Mouse (Mus musculus): ENCODE measurements around the gene Elp4. TPM values are rescaled to one million over a fixed set of nuclear protein-coding genes. Genes with fewer than 3 reads are reported as not detected.

Gene Elp4
- total RNA-seq, 1 experiment, result 15.6 TPM

DNA sequence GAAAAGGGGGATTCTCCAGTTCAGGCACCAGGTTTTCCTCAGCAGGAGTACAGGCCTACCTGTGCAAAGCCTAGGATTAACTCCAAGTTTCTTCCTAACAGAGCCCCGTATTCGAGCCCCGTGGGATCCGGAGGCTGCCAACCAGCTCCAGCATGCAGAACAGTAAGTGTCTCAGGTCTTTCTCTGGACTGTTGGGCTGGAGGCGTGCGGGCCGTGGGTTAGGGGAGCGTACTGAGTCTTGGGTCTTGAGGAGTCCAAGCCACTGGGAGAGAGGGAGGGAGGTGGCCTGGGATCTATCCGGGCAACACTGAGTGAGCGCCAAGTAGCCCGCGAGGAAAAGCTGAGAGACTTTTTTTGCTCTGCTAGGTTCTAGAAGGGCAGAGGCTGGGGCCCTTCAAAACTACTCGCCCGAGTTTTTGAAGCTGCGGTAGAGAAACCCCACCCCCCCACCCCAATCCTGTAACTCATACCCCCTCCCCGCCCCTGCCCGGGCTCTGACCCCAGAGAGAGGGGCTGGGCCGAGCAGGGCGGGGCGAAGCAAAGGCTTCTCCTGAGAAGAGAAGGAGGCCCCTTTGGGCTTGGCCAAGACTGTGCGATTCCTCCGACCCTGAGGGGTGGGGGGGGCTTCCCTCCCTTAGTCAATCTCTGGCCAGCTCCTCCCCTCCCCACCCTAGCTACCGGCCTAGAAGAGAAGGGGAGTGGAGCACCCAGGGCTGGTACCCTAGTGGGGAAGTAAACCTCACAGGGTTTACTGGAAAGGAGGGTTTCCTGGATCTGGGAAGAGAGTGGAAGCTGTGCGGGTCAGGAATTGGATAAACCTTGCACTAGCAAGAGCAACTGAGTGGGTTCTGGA is 224.0 kb downstream of the Elp4 start:
- H3K9ac ChIP-seq (ENCODE audit: insufficient read depth, low read depth, low read length, poor library complexity, severe bottlenecking), result no peak overlapping the region
- TF ChIP-seq CHD2 (IDR thresholded peaks at IDR 0.05; ENCODE audit: low read depth, low read length), result no peak
- TF ChIP-seq ZNF384 (IDR thresholded peaks at IDR 0.05; ENCODE audit: low read depth, low read length), result no peak
- TF ChIP-seq HCFC1 (IDR thresholded peaks at IDR 0.05; ENCODE audit: borderline replicate concordance, insufficient read depth, low read length), result no peak
- no peak for TF ChIP-seq ZC3H11A (IDR thresholded peaks at IDR 0.05; ENCODE audit: borderline replicate concordance, low read depth, low read length)
- TF ChIP-seq MAFK (IDR thresholded peaks at IDR 0.05; ENCODE audit: insufficient read depth, low read depth, low read length), result no peak
- H3K36me3 ChIP-seq (ENCODE audit: control insufficient read depth, insufficient read depth, low read length, poor library complexity, severe bottlenecking), result no peaks in the 10 kb centered on the region
- in situ Hi-C loops (cut with MboI; ENCODE audit: low sequenced_read_pairs in 2 of 2, unreplicated experiment in 2 of 2), result no loop called here
- H3K27ac ChIP-seq (ENCODE audit: insufficient read depth, low read depth, low read length, poor library complexity, severe bottlenecking), result no peak overlapping the region
- no peaks in the 10 kb centered on the region for H3K9me3 ChIP-seq (ENCODE audit: control insufficient read depth, insufficient read depth, low read depth, low read length)
- no peak for DNase-seq (ENCODE audit: low read depth, low spot score)
- H3K4me1 ChIP-seq (ENCODE audit: control insufficient read depth in 2 of 2, insufficient read depth in 2 of 2, low read length in 2 of 2, poor library complexity in 1 of 2), result peaks cover 6 to 17% of the 10 kb centered on the region in 2 experiments; a peak in 2 of 4 replicates
- peak overlapping the region in 1 of 2 experiments; percentile 34; a peak in 2 of 4 replicates for H3K4me3 ChIP-seq (ENCODE audit: insufficient read depth in 1 of 2, low read depth in 1 of 2, low read length in 2 of 2, poor library complexity in 1 of 2, severe bottlenecking in 1 of 2)

DNA sequence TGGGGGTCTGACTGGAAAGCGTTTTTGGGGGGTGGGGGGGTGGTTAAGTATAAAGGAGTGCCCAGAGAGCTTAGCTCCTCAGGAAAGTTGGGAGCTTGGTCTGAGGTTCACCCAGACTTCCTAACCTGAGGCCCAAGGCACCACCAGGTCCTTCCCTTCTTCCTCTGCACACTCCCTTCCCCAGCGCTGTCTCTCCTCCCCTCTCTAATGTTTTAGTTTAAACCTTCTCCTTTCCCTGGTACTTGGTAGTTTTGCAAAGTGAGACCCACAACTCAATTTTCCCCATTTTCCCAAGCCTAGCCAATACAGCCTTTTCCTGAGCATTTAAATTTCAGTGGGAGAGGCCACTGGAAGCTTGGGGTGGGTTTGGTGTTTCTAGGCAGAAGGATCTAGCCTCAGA is 225.0 kb downstream of the Elp4 start:
- Histone ChIP-seq H3K27ac (ENCODE audit: insufficient read depth, low read depth, low read length, poor library complexity, severe bottlenecking) (no peak overlapping the region), H3K9ac (ENCODE audit: insufficient read depth, low read depth, low read length, poor library complexity, severe bottlenecking) (no peak overlapping the region), H3K9me3 (ENCODE audit: control insufficient read depth, insufficient read depth, low read depth, low read length) (no peaks in the 10 kb centered on the region), H3K4me3 (ENCODE audit: insufficient read depth in 1 of 2, low read depth in 1 of 2, low read length in 2 of 2, poor library complexity in 1 of 2, severe bottlenecking in 1 of 2) (no peak overlapping the region), H3K4me1 (ENCODE audit: control insufficient read depth in 2 of 2, insufficient read depth in 2 of 2, low read length in 2 of 2, poor library complexity in 1 of 2) (peaks cover 6 to 18% of the 10 kb centered on the region in 2 experiments; a peak in 2 of 4 replicates), H3K36me3 (ENCODE audit: control insufficient read depth, insufficient read depth, low read length, poor library complexity, severe bottlenecking) (no peaks in the 10 kb centered on the region)
- no peak for TF ChIP-seq HCFC1 (IDR thresholded peaks at IDR 0.05; ENCODE audit: borderline replicate concordance, insufficient read depth, low read length)
- no peak for TF ChIP-seq MAFK (IDR thresholded peaks at IDR 0.05; ENCODE audit: insufficient read depth, low read depth, low read length)
- TF ChIP-seq ZNF384 (IDR thresholded peaks at IDR 0.05; ENCODE audit: low read depth, low read length), result no peak
- no peak for TF ChIP-seq ZC3H11A (IDR thresholded peaks at IDR 0.05; ENCODE audit: borderline replicate concordance, low read depth, low read length)
- TF ChIP-seq CHD2 (IDR thresholded peaks at IDR 0.05; ENCODE audit: low read depth, low read length), result no peak
- DNase-seq (ENCODE audit: low read depth, low spot score), result no peak
- in situ Hi-C loops (cut with MboI; ENCODE audit: low sequenced_read_pairs in 2 of 2, unreplicated experiment in 2 of 2), result no loop called here

- Histone ChIP-seq H3K4me1 (ENCODE audit: control insufficient read depth in 2 of 2, insufficient read depth in 2 of 2, low read length in 2 of 2, poor library complexity in 1 of 2) (peaks cover 3 to 18% of the 10 kb centered on the region in 2 experiments; a peak in 2 of 4 replicates), H3K27ac (ENCODE audit: insufficient read depth, low read depth, low read length, poor library complexity, severe bottlenecking) (no peak overlapping the region), H3K36me3 (ENCODE audit: control insufficient read depth, insufficient read depth, low read length, poor library complexity, severe bottlenecking) (no peaks in the 10 kb centered on the region), H3K9me3 (ENCODE audit: control insufficient read depth, insufficient read depth, low read depth, low read length) (no peaks in the 10 kb centered on the region), H3K4me3 (ENCODE audit: insufficient read depth in 1 of 2, low read depth in 1 of 2, low read length in 2 of 2, poor library complexity in 1 of 2, severe bottlenecking in 1 of 2) (no peak overlapping the region), H3K9ac (ENCODE audit: insufficient read depth, low read depth, low read length, poor library complexity, severe bottlenecking) (no peak overlapping the region)
- in situ Hi-C loops (cut with MboI; ENCODE audit: low sequenced_read_pairs in 2 of 2, unreplicated experiment in 2 of 2), result no loop called here
- TF ChIP-seq HCFC1 (IDR thresholded peaks at IDR 0.05; ENCODE audit: borderline replicate concordance, insufficient read depth, low read length) (no peak), ZC3H11A (IDR thresholded peaks at IDR 0.05; ENCODE audit: borderline replicate concordance, low read depth, low read length) (no peak), CHD2 (IDR thresholded peaks at IDR 0.05; ENCODE audit: low read depth, low read length) (no peak), ZNF384 (IDR thresholded peaks at IDR 0.05; ENCODE audit: low read depth, low read length) (no peak), MAFK (IDR thresholded peaks at IDR 0.05; ENCODE audit: insufficient read depth, low read depth, low read length) (no peak)
- DNase-seq (ENCODE audit: low read depth, low spot score), result no peak
Measured at GRCm38 (mm10) chr2:105678880-105679321, 225.5 kb downstream of the Elp4 start.

DNA sequence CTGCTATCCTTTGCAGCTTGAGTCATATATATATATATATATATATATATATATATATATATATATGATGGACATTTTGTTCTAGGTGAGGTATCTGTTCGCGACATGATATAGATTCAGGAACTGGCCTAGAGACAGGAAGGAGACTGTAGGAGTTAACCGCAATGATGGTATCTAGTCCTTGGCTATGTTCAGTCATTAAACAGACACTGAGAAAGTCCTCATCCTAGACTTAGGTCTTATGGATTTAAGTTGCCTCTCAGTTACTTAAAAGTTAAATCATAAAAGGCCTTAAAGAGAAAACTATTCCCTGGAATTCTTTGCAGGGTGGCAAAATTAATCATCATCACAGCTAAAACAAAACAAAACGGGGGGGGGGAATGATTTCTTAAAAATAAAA is 226.1 kb downstream of the Elp4 start:
- TF ChIP-seq ZC3H11A (IDR thresholded peaks at IDR 0.05; ENCODE audit: borderline replicate concordance, low read depth, low read length) (no peak), CHD2 (IDR thresholded peaks at IDR 0.05; ENCODE audit: low read depth, low read length) (no peak), ZNF384 (IDR thresholded peaks at IDR 0.05; ENCODE audit: low read depth, low read length) (no peak), HCFC1 (IDR thresholded peaks at IDR 0.05; ENCODE audit: borderline replicate concordance, insufficient read depth, low read length) (no peak), MAFK (IDR thresholded peaks at IDR 0.05; ENCODE audit: insufficient read depth, low read depth, low read length) (no peak)
- H3K4me1 ChIP-seq (ENCODE audit: control insufficient read depth in 2 of 2, insufficient read depth in 2 of 2, low read length in 2 of 2, poor library complexity in 1 of 2), result peaks cover 3 to 18% of the 10 kb centered on the region in 2 experiments; a peak in 2 of 4 replicates
- no peak overlapping the region for H3K27ac ChIP-seq (ENCODE audit: insufficient read depth, low read depth, low read length, poor library complexity, severe bottlenecking)
- H3K4me3 ChIP-seq (ENCODE audit: insufficient read depth in 1 of 2, low read depth in 1 of 2, low read length in 2 of 2, poor library complexity in 1 of 2, severe bottlenecking in 1 of 2), result no peak overlapping the region
- no peaks in the 10 kb centered on the region for H3K9me3 ChIP-seq (ENCODE audit: control insufficient read depth, insufficient read depth, low read depth, low read length)
- in situ Hi-C loops (cut with MboI; ENCODE audit: low sequenced_read_pairs in 2 of 2, unreplicated experiment in 2 of 2), result no loop called here
- DNase-seq (ENCODE audit: low read depth, low spot score), result no peak
- no peak overlapping the region for H3K9ac ChIP-seq (ENCODE audit: insufficient read depth, low read depth, low read length, poor library complexity, severe bottlenecking)
- no peaks in the 10 kb centered on the region for H3K36me3 ChIP-seq (ENCODE audit: control insufficient read depth, insufficient read depth, low read length, poor library complexity, severe bottlenecking)

Measured in ES-E14 (cell line).